21 mouse cellular contexts compared by ENCODE assay signal in genomic region chr19:4517483-4517882, GRCm38 (mm10). TPM values are rescaled to one million over a fixed set of nuclear protein-coding genes. Genes with fewer than 3 reads are reported as not detected.
A peak's percentile ranks its signal among the peaks of the same experiment; 100 is the strongest.
DNase-seq lines count a peak whose midpoint lies in the region; ATAC-seq lines count a peak whose summit lies in the region.
"Had no signal": no experiment of that assay in that cellular context is flagged by ENCODE, and none has a peak within 500 bp of the region (broad histone marks: within the 10 kb centered on the region; RNA-seq: fewer than 3 reads in every experiment).

No protein-coding gene starts in this region.

- H3K4me2 ChIP-seq in embryonic facial prominence, embryonic 14.5 days (ENCODE audit: low read depth, low read length), result no peak overlapping the region
- H3K4me2 ChIP-seq: heart, embryonic 12.5 days; limb, embryonic 13.5 days; midbrain, embryonic 12.5 days had no signal

- 60% methylated on average over 1 of the region's 1 CpGs for WGBS in embryonic facial prominence, embryonic 14.5 days

- peak; percentile 5 for DNase-seq in cerebellum, adult 9-11 months
- DNase-seq in cerebellum, postnatal 10 days, result no peak
- peak; percentile 95 for DNase-seq in 3T3-L1 (ENCODE audit: low read depth, low spot score)
- peak; percentile 81 for DNase-seq in NIH3T3 (ENCODE audit: low read depth)
- peak; percentile 70 for DNase-seq in embryonic facial prominence, embryonic 14.5 days (ENCODE audit: low spot score)
- DNase-seq in left cerebral cortex, adult 9 months (ENCODE audit: low spot score in 2 of 2), result no peak
- no peak for DNase-seq in layer of hippocampus, adult 11-12 months (ENCODE audit: low spot score)
- DNase-seq in layer of hippocampus, postnatal 36 days, result no peak
- DNase-seq: cerebellum, postnatal 36 days; heart, postnatal 36 days; lung, postnatal 4 days; right cerebral cortex, adult 18-20 months had no signal

- ATAC-seq in embryonic facial prominence, embryonic 14.5 days (ENCODE audit: low read depth), result 0 out of 2 replicates have a peak, but pooled peaks have one; percentile 30
- ATAC-seq: forebrain, embryonic 14.5 days; hindbrain, embryonic 16.5 days had no signal

- H3K27me3 ChIP-seq in embryonic facial prominence, embryonic 14.5 days (replicated peaks; ENCODE audit: control insufficient read depth, insufficient read depth, low read length), result no peaks in the 10 kb centered on the region
- H3K27me3 ChIP-seq: heart, embryonic 12.5 days; limb, embryonic 13.5 days; midbrain, embryonic 12.5 days had no signal

- no peaks in the 10 kb centered on the region for H3K9me3 ChIP-seq in embryonic facial prominence, embryonic 14.5 days (ENCODE audit: control insufficient read depth, low read length)
- H3K9me3 ChIP-seq: heart, embryonic 12.5 days; limb, embryonic 13.5 days; midbrain, embryonic 12.5 days had no signal

- peaks cover 26% of the 10 kb centered on the region for H3K4me1 ChIP-seq in embryonic facial prominence, embryonic 14.5 days (ENCODE audit: control insufficient read depth, insufficient read depth, low read length)

- H3K4me3 ChIP-seq in embryonic facial prominence, embryonic 14.5 days (ENCODE audit: low read depth, low read length), result no peak overlapping the region
- H3K4me3 ChIP-seq: heart, embryonic 12.5 days; limb, embryonic 13.5 days; midbrain, embryonic 12.5 days had no signal

- H3K9ac ChIP-seq in embryonic facial prominence, embryonic 14.5 days (ENCODE audit: low read depth, low read length), result no peak overlapping the region
- H3K9ac ChIP-seq: heart, embryonic 12.5 days; limb, embryonic 13.5 days; midbrain, embryonic 12.5 days had no signal

- no peaks in the 10 kb centered on the region for H3K36me3 ChIP-seq in embryonic facial prominence, embryonic 14.5 days (ENCODE audit: control insufficient read depth, insufficient read depth, low read length)
- H3K36me3 ChIP-seq: heart, embryonic 12.5 days; limb, embryonic 13.5 days; midbrain, embryonic 12.5 days had no signal

- no peak overlapping the region for H3K27ac ChIP-seq in embryonic facial prominence, embryonic 14.5 days (replicated peaks; ENCODE audit: low read depth, low read length)
- H3K27ac ChIP-seq: limb, embryonic 13.5 days; midbrain, embryonic 12.5 days had no signal

RNA-seq across cellular contexts. Expression of gene Pcx, which starts 7.2 kb away (rescaled TPM):
- 18.4 TPM in 2 replicates for polyA plus RNA-seq in embryonic facial prominence, embryonic 14.5 days (2014; fragmentation: Nextera tagmentation; extraction: Ambion mirVana)
- 10 to 100 TPM; 56.1 to 61.9 TPM for total RNA-seq in layer of hippocampus, postnatal 36 days (2021)

RNA-seq across cellular contexts. Expression of gene 2010003K11Rik, which starts 19.1 kb away (rescaled TPM):
- not detected in 2 replicates for polyA plus RNA-seq in embryonic facial prominence, embryonic 14.5 days (2014; fragmentation: Nextera tagmentation; extraction: Ambion mirVana)
- total RNA-seq in layer of hippocampus, postnatal 36 days (2021), result not detected
- total RNA-seq: layer of hippocampus, adult 18-20 months; left cerebral cortex, adult 18-20 months had no signal
- polyA plus RNA-seq: forebrain, embryonic 14.5 days; heart, embryonic 12.5 days; hindbrain, embryonic 16.5 days; kidney, embryonic 14.5 days; limb, embryonic 13.5 days; midbrain, embryonic 12.5 days; spleen, adult 2 months had no signal

RNA-seq across cellular contexts. Expression of gene Syt12, which starts 40.2 kb away (rescaled TPM):
- polyA plus RNA-seq in embryonic facial prominence, embryonic 14.5 days (2014; fragmentation: Nextera tagmentation; extraction: Ambion mirVana), result 0.90 and 1.9 TPM in 2 replicates
- total RNA-seq in layer of hippocampus, postnatal 36 days (2021), result 10 to 100 TPM; 26.1 to 30.0 TPM

Comparison
In these comparisons a context has a peak if more than half of its experiments do, and no peak if none do; other contexts are left out.
1. DNase-seq: peak in cerebellum, adult 9-11 months (single experiment), 3T3-L1 (single experiment), NIH3T3 (single experiment) and embryonic facial prominence, embryonic 14.5 days (single experiment); none in cerebellum, postnatal 10 days (0 of 2), left cerebral cortex, adult 9 months (0 of 2), layer of hippocampus, adult 11-12 months (single experiment) and layer of hippocampus, postnatal 36 days (0 of 2).